Mouse (Mus musculus) c-Kit-negative CD71-positive TER-119-positive erythroid progenitor cells, embryonic 14.5 days (primary cell): ENCODE measurements at regions not wholly inside any gene's neighbourhood (a gene's known extent, or its start where the extent isn't known, plus 50 kb on each side); places are given as distances from the start of the nearest gene placed in this dataset.

Experiments
- DNase-seq: peaks from one replicate; pipeline ENCODE4 v3.0.0-alpha.2; 2013; ENCODE audit warnings: low read depth, low spot score

DNA sequence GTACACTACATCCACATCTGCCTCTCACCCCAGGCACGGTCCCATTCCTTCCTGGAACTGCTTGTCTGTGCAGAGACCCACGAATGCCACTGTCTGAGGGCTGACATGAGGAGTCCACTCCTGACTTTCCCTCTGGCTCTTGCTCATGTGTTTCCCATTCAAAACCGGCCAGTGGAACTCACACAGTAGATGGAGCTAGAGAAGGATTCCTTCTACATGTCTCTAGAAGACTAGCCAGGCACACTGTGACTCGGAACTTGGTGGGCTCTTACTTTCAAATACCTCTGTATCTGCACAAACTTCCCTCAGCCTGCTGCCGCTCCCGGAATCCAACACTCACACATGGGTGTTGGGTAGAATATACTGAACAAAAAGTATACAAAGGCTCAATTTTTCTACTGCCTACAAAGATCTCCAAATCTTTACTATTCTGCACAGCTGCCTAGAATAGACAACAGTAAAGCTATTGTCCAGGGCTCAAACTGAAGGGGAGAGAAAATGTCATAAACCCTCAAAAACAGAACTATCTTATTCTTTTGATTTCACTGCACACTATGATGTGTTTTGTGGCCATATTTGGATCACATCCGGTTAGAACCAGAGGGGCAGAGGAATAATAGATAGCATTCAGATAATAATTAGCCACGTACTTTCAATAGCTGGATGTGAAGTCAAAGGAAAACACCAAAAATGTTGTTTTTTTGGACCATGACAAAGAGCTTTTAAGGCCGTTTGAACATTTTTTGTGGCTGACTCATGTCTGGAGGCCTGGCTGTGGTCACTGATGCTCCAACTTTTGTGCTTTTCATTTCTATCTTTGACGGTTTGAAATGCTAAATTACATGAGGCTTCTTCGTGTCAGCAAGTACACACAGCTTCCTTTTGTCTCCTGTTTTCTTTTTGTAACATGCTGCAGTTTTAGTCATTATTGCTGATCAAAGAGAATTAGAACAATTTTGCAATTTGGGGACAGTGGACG, 164.3 kb upstream of the Foxd3 start:
- DNase-seq, result no peak

DNA sequence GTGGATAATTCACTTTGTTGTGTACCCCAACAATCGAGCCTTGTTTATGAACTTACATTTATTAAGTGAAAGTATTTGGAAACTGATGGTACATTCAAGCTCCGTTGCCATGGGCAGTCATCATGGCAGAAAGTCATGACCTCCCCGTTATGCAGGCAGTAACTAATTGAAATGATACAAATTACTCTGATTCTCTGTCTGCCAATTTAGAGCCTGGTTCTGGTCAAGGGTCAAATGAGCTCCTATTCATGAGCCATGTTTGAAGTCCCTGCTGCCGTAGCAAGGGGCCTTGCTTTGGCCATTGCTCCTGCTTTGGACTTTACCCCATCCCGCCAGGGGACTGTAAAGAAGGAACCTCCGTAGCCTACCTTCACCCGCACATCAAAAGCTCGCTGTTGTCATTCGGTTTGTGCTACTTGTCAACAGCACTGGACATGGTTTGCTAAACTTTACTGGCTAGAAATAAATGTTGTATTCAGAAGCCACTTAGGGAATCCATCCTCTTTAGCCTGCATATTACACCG, 152.8 kb upstream of the Foxd3 start:
- no peak for DNase-seq

DNA sequence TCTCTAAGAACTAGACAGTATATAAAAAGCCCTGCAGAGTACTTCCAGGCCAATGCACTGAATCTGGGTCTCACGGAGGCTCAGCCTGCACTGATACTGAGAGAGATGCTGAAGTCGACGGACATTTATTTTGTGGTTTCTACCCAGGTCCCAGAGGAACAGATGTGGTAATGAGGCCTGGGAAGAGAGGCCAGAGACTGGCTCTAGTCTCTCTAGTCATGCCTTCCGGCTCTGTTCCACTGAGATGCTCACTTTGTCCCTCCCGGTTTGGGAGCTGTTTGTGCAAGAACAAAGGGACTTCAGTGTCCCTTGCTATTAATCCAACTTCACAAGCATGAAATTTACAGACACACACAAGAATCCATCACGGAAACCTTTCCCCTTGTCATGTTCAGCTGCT, 144.1 kb upstream of the Foxd3 start:
- no peak for DNase-seq

DNA sequence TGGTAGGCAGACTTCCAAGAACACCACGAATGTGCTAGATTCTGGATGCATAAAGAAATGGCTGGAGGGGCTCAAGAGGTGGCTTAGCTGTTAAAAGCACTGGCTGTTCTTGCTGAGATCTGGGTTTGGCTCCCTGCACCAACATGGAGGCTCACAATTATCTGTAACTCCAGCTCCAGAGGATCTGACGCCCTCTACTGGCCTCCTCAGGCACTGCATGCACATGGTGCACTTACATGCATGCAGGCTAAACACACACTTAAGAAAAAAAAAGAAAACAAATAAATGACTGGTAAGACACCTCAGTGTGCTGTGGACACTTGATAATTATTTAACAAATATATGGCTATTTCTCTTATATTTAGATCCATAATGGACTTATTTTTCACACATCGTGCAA, 139.2 kb upstream of the Foxd3 start:
- no peak for DNase-seq

DNA sequence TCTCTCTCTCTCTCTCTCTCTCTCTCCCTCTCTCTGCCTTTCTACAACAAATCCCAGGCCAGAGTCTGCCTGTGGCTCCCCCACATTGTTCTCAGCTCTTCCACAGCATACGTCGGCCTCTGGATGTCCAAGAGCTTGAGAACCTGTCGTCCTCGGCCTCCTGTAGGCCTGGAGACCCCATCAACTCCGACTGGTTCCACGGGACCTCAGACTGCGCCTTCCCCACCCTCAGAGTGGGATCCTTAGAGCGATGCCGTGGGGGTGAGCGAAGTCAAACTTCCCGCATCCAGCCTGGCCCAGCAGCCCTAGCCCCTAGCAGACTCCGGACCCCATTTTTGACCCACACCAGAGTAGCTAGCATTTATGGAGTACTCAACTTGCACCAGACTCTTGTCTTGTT, 128.7 kb upstream of the Foxd3 start:
- no peak for DNase-seq

DNA sequence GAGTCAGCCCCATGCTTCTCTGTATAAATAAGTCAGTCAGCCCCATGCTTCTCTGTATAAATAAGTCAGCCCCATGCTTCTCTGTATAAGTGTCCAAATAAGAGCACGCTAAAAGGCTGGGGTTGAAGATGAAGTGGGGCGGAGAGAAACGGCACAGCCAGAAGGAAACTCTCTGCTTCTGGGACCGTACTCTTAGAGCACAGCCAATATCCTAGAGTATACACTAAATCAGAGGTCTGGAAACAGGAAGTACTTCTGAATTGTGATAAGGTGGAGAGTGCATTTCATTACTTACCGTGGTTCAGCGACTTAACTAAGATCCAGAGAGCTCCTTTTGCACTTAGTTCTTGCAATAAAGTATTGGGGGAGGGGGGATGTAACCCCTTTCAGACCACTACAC, 112.1 kb upstream of the Foxd3 start:
- no peak for DNase-seq

DNA sequence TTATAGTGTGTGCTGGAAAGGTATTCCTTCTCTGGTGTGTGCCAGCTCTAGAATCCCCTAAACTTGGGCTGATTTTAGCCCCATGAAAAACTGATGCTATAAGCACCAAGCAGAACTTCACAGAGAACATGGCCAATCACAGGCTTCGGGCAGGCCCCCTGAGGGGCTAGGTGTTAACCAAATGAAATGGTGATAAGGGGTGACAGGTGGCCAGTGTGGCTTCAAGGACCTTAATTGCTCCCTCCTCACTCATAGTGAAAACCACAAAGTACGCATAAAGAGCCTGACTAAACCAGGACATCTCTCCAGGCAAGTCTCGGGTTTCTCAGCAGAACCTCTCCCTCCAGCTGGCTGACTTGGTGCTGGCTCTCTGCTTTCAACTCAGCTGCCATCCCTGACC, 110.4 kb upstream of the Foxd3 start:
- no peak for DNase-seq

DNA sequence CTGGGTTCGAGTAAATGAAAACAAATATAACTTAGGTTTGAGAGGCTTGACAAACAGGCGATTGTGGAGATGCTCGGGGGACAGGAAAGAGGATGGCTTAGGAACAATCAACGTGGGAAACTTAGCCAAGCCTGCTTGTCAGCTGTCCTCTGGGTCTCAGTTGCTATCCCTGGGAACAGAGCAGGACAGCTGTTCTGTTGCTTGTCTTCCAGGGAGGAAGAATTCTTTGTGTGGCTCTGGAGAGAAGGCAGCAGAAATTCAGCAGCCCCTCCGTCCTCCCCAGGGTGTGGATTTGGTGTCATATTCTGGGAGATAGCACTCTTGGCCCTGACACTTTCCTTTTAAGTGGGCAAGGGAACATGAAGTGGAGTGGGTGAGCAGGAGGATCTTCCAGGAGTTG, 98.1 kb upstream of the Foxd3 start:
- no peak for DNase-seq

DNA sequence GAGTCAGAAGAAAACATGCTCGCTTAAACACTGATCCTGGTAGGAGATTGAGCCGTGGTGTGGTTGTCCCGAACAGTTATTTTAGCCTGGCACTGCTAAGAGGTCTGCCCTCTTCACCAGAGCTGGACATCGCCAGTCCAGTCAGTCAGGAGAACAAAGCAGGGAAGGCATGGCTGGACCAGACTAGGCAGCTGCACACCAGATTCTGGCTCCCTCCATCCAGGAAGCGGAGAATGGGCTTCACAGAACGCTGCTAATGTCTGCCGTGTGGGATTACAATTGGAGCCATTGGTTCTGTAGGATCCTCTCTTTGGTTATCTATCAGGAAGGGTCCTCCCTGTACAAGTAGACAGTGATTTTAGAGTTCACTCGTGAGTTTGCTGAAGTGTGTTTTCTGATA, 95.5 kb upstream of the Foxd3 start:
- DNase-seq, result no peak

DNA sequence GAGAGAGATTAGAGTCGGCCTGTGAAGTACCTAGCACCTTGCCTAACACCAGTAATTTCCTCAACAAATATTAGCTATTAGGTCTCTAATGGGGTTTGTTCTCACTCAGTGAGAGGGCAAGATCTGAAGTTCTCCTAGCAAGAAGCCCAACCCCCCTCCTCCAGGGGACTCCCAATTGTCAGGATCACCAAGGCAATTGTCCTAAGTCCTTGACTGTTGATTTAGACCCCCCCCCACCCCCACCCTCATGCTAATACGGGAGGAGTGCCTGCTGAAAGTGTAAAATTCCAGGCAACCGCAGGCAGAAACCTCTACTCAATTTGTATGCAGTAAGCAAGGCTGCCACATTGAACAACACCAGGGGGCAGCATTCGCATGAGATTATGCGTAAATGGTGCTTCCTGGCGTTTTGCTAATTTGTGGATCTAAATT, 94.6 kb upstream of the Foxd3 start:
- DNase-seq, result no peak

DNA sequence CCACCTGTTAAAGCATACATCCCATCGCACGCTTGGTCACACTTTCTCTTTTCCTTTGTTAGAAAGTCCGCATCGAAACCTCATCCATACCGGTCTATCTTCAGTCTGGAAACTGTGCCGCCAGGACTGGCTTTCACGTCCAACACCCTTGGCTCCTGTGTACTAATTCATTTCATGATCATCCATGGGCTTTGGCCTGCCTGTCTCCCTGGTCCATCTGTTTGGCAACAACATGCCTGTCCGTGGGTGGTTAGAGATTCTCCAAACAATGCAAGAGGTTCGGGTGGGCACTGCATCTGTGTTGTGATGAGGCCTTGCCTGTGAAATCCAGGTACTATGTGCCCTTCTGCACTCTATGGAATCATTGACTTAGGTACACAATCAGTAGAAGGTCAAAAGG, 90.7 kb upstream of the Foxd3 start:
- DNase-seq, result no peak

DNA sequence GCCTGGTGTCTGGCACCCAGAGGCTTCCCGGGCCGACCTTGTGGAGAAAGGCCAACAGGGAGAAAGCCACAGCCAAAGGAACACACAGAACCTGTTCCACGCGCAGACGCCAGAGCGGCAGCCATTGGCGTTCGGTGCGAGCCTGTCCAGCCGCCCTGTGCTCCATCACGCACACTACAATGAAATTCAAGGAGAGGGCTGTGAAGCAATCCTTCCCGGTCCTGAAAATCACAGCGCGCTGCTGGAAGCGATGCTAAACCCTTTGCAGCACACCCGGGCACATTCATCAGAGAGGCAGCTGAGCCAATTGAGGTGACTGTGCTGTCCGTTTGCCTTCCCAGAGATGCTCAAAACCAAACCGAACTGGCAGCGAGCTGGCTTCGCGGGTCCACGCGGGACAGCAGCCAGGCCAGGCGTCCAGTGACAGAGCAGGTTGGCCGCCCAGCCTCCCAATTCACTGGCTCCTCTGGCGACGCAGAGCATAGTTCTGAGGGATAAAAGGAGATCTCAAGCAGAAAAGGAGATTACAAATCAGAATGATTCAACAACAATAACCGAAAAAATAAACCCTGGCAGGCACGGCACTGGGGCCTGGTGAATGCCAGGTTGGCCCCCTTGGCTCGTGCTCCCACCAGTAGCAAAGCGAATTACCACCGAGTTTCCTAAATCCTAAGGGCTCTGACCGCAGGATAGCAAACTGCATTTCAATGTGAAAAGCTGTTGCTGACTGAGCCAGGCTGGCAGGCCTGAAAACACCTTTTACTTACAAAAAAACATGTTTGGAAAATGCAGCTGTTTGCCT, 83.1 kb upstream of the Foxd3 start:
- DNase-seq, result no peak

DNA sequence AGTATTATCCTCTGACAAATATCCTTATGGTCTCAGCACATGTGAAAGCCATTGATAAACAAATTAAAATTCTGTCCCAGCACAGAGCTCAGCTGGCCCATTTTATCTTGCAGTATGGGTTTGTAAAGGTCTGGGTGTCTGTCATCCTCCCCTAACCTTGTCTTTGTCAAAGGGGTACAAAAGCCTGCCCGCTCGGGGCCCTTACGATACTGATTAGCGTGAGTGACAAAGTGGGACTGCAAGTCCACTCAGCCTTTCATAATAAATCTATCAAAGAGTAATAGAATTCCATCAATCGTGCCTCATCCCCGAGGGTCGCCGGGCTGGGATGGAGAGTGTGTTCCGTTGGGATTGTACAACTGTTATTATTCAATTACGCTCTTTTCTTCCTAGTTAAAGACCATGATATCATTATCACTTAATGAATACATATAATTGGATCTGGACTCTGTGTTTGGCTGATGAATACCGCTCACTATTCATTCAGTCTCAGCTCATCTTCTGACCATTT, 82.0 kb upstream of the Foxd3 start:
- no peak for DNase-seq

DNA sequence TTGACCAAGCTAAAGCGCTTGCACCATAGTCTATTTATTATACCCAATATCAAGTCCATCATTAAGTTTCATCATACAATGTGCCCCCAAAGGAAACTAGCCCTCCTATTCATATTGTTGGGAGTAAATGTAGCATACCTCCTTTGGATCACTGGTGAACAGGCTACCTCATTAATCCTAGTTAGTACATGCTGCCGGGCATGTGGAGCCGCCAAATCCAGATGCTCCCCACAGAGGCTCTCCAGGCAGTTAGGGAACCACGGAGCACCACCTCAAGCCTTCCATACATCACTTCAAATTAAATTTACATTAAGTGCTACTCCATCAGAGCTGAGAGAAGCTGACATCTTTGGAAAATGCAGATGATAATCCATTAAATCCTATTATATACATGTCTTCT, 81.1 kb upstream of the Foxd3 start:
- DNase-seq, result no peak

DNA sequence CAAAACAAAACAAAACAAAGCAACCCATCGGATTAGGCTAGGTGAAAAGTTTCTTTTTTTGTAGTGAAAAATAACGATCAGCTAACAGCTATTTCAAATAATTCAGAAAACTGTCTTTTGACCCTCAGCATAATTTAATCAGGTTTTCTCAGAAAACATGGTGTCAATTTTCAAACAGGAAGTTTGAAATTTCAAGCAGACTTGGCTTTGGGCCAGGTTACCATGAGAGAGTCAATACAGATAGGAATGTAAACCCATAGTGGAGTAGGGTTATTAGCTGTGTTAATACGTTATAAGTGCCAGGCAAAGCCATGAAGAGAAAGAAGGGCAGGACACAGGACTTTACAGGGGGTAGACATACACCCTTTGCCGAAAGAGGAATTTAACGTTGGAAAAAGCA, 58.3 kb upstream of the Foxd3 start:
- no peak for DNase-seq

DNA sequence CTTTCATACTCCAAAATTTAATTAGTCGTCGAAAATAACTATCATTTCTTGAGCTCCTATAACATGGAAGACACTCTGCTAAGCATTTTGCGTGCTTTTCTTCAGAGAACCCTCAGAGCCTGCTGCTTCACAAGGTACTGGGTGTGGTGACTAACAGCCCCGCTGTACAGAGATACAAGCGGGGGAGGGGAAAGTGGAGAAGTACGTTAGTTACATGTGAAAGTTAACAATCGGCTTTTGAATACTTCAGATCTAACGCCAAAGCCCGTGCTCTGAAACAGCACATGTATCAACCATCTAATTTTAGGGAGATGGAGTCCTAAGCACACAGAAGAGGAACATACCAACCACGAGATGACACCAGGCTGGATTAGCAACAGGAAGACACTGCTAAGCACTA, 55.4 kb upstream of the Foxd3 start:
- no peak for DNase-seq

DNA sequence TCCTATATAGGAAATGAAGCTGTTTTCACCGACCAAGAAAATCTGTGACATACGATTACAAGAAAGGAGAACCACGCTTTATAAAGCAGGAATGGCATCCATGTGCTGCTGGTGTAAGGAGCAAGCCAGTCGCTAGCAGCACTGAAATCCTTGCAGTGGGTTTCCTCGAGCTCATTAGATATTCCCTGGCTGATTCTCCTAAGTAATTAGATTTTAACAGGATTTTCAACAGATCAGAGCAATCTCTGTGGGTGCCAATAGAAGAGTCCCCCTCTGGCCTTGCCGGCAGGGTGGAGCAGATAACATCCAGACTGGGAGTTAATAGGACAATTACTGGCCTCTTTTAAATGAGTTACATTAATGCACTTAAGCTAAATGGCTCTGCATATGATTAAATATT, 54.6 kb upstream of the Foxd3 start:
- no peak for DNase-seq
